Mouse (Mus musculus) regulatory T cell (primary cell): ENCODE measurements around the gene Sema4d.

ENCODE experiments used
- in situ Hi-C: fragments of 300-600 bp; cut with MboI, MseI; formaldehyde crosslinking; loops from one replicate; pipeline ENCODE4 v1.15.1; 2025; ENCODE audit warnings: high pct_unique_total_duplicates

Gene Sema4d

DNA sequence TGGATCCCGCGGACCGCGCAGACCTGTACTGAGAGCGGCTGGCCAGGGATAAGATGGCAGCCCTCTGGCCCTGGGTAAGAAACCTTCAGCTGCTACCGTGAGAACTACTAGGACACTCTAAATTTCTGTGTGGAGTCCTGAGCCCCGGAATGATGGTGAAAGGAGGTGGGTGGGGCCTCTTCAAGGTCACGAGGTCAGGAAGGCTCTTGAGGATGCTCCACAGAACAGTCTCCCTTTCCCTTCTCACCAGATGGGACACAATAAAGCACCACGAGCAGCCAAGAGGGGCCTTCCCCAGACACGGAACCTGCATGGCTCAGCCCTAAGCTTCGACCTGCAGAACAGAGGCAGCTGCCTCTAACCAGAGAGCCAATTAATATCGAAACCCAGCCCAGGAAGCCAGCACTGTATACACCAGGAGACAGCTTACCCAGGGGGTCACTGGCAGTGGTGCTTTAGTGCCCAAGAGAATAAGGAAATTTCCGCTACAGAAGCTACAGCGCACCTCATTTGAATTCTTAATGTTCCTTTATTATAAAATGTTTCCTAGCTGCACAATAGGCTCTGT is 61.4 kb downstream of the Sema4d start:
- in situ Hi-C loops: no loop called here

DNA sequence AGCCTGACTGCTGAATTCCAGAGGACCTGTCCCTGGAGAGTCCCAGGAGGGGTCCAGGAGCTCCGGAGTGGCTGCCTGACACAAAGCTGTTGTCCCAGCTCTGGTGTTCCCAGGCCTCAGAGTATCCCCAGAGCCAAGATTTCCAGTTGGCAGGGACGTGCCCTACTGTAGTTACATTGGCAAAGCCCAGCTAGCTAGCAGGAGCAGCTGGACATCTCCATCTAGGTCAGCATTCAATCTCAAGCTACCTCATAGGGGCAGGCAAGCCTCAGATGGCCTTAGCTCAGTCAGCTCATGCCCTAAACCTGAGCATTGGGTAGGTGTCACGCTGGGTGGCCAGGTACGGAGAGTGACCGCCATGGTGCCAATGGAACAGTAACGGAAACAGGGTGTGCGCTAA is 62.1 kb downstream of the Sema4d start:
- in situ Hi-C loops: no loop called here

DNA sequence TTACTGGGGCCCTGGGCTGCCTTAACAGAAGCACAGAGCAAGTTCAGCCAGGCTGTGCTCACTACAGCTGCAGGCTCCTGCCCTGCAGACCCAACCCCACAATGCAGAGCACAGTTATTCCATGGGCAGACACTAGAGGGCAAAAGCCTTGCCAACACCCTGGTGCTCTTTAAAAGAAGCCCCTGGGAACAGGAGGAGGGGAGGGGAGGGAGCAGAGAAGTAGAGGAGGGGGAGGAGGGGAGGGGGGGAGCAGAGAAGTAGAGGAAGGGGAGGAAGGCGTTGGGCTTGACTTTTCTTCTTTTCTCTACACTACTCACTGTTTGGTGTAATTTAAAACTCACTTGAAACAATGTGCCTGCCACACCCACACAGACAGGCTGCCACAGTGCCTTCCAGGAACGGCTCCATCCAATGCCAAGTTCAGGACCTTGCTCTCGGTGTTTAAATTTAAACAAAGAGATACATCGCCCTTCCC is 63.6 kb downstream of the Sema4d start:
- in situ Hi-C loops: no loop called here

DNA sequence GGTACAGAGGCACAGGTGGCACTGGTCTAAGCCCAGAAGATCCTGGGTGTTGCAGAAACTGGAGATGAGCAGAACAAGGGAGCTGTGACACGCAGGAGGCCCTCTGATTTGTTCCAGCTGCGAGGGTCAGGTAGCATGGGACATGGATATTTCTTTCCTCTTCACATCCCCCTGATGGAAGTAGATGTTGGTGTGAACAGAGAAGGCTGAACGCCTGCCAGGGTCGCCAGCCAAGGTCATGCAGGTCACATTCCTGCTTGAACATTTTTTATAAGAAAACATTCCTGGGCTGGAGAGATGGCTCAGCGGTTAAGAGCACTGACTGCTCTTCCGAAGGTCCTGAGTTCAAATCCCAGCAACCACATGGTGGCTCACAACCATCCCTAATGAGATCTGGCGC is 66.2 kb downstream of the Sema4d start:
- in situ Hi-C loops: no loop called here

DNA sequence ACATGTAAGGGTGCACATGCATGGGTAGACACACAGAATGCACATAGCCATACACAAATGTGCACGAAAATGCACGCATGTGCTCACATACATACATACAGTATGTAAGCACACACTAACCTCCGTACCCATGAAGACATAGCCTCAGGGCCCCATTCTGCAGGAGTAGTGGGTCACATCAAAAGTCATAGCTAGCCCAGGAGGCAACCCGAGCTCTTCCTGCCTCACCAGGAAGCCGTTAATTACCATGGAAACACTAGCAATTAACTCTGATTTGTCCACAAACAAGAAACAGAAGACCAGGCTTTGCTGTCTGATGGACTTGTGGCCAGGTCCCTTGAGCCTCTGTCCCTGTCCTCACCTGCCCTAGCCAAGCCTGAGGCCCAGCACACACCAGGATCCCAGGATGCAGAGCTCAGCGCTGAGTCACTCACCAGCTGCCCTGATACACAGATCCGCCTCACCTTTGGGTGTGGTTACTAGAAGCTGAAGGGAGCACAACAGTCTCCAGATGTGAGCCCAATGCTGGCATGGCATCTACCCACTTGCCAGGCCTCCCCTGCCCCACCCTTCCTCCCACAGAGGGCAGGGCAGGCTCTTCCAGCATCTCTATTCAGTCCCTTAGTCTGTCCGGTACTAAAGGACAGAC is 67.5 kb downstream of the Sema4d start:
- in situ Hi-C loops: no loop called here

DNA sequence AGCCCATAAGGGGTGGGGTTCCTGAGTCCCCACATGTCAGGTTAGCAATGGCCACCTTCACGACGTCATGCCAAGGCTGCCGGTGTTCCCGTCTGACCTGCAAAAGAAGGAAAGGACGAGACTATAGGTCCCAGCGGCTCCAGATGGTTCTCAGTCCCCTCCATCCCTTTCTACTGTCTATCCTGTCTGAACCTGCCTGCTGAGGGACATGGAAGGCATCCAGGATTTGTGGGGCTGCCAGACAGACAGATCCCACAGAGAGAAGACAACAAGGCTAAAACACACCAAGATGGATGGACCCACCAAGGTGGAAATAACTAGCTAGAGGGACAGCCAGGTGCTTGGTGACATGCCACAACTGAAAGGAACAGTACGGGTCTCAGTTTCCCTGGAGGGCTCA is 68.1 kb downstream of the Sema4d start:
- in situ Hi-C loops: no loop called here

DNA sequence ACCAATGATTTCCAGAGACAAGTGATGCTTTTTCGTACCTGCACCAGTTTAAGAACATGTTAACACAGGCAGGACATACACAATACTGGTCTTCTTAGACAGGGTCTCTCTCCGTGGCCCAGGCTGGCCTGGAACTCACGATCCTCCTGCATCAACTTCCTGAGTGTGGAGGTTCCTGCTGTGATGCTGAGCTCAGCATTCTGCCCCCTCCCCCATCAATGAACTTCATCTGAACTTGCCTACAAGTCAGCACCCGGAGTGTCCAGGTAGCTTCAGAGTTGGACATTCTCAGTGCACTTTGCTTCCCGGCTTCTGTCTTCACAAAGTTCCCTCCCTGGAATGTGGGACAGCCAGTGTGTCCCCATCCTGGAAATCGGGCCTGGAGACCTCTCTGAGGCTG is 69.0 kb downstream of the Sema4d start:
- in situ Hi-C loops: no loop called here

DNA sequence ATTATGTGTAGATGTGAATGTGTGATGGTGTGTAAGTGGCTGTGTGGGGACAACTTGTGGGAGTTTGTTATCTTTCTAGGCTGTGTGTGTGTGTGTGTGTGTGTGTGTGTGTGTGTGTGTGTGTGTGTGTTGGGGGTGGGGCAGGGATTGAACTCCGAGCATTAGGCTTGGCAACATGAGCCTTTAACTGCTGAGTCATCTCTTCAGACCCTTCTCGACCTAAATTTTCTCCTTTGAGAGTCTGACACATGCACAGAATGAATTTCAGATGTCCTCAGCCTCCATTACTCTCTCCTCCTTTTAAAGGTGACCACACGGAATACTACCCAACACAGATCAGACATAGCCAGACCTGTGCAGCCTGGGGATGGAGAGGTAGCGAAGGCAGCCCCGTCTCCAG is 70.4 kb downstream of the Sema4d start:
- in situ Hi-C loops: no loop called here

DNA sequence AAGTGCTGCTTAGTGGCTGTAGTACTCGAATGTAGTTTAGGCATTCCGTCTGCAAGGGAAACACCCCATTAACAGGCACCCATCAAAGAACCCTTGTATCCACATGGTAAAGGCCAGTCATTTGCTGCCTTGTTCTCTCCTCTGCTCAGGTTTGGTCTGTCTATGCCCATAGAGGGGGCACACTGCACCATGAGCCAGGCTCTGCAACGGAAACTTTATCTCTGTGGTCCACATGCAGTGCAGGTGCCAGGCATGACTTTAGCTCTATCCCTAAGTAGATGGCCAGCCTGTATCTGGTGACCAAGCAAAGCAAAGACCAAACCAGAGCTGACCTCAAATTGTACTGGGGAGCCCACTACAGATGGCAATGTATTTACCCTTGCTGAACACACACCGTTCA is 73.0 kb downstream of the Sema4d start:
- in situ Hi-C loops: no loop called here

DNA sequence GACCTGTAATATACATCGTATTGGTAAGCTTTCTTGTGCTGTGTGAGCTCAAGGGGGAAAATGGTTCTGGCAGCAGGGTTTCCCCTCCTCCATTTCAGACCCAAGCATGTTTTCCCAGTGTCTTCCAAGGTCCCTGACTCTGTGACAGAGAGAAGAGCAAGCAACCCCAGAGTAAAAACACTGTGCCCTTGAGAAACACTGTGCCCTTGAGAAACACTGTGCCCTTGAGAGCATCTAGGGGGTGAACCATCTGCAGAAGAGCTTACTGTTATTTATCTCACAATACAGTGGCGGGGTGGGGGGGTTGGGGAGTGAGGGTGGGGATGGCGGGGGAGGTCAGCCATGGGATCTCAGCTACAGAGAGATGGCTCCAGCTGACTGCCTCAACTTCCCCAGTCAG is 74.3 kb downstream of the Sema4d start:
- in situ Hi-C loops: no loop called here

DNA sequence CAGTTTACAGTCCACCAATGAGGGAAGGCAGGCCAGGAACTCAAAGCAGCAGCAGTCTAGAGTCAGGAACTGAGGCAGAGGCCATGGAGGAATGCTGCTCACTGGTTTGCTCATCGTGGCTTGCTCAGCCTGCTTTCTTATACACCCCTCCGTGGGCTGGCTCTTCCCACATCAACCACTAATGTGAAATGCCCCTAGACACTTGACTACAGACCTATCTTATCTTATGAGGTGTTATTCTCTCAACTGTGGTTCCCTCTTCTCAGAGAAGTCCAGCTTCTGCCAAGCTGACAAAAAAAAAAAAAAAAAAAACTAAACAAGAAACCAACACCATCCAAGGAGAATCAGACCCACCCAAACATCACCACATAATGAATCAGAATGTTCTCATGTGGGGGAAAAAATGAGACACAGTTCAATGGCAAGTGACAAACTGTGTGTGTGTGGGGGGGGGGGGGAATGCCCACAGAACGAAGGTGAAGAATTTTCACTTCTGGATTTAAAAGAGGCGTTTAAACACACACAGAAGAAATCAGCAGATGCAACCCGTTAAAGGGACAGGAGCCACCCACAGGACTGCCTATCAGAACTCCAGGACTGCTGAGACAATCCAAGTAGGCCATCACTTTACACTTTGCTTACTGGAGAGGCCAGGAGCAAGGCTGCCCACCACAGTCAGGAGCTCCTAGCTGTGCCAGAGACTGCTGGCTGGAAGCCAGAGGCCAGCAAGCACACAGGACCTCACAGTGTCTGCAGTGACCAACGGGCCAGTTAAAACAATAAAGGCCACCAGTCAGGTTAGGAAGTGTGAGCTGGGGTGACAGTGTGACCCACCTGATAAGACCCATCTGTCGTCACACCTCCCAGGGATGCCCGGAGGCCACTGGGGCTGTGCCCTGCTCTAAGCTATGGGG is 76.9 kb downstream of the Sema4d start:
- in situ Hi-C loops: no loop called here

DNA sequence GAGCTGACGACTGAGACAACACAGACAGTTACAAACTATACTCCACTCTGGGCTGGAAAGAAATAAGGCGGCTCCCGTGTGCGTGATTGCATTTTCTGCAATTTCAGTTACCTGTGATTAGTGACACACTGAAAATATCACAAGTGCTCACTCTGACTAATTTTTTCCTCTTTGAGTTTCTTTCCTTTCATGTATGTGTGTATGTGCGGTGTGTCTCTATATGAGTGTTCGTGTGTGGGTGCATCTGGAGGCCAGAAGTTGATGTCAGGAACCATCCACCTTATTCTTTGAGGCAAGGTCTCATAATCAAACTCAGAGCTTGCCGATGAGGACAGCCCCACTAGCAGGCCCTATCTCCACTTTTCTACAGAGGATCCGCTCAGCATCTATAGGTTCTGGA is 81.5 kb downstream of the Sema4d start:
- in situ Hi-C loops: no loop called here

DNA sequence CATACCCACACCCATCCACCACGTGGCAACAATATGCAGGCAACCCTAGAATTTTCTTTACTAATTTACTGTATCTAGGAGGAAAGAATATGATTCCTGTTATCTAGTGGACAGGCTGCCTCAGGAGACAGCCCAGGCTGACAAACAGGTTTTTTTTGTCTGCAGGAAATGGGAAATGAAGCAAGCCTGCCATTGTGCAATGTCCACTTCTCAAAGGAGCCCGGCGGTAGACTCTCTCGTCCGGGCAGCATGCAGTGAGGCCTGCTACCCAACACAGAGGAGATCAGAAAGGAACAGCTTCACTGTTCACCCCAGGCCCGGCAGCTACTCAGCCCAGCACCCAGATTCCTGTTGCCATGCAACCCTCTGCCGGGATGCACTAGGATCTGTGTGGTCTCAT is 82.8 kb downstream of the Sema4d start:
- in situ Hi-C loops: no loop called here

DNA sequence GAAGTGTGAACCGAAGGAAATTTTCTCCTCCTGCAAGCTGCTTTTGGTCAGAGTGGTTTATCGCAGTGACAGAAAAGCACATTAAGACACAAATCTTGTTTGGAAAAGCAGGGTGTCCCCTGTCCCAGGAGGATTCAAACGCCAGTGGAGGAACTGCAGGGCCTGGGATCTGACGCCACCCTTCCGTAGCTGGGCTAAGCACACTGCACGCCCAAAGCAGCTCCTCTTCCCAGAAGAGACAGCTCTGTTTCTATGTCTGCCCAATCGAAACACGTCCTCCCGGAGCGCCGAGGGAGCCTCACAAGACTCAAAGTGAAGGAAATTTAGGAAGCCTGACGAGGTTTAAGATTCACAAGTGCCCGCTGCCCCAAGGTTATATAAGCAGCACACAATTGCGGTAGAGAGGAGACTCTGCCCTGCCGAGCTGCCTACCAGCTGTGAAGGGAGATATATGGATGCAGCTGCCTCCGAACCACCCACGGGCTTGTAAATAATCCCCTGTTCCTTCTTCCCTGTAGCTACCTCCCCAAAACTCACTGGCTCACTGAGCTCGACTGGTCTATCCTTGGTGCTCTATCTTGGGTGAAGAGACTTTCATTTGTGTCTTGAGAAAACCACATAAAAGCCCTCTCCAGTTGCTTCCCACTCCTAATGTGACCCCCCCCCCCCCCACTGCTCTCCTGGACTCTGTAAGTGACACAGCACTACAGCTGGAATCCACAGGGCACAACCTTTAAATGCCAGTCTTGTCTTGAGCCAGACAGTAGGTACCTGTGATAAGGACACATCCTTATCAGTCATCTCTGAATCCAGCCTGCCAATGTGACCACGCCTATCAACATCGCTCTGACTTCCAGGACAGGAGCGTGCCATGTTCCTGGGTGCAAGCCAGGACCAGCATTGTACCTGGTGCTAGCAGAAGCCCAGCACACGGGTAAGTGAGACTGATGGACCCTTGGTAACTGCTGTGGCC is 87.4 kb downstream of the Sema4d start:
- in situ Hi-C loops: loop anchor here (10.0 kb wide), 1 partner anchor 1409 kb away; no protein-coding TSS in a partner anchor

DNA sequence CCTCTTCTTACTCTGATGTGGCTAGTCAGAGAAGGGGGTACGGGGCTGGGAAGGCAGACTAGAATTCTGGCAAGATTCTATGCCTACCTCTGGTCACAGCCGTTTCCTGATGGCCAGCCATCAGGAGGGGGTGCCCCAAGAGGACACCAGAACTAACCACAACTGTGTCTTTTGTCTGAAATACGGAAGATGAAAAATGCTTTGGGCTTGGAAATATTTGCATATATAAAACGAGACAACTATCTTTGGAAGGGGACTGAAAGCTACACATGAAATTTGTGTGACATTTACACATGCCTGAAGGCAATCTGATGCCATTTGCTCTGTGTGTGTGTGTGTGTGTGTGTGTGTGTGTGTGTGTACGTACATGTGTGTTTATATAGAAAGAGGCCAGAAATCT is 89.7 kb downstream of the Sema4d start:
- in situ Hi-C loops: loop anchor here (10.0 kb wide), 1 partner anchor 1411 kb away; no protein-coding TSS in a partner anchor

DNA sequence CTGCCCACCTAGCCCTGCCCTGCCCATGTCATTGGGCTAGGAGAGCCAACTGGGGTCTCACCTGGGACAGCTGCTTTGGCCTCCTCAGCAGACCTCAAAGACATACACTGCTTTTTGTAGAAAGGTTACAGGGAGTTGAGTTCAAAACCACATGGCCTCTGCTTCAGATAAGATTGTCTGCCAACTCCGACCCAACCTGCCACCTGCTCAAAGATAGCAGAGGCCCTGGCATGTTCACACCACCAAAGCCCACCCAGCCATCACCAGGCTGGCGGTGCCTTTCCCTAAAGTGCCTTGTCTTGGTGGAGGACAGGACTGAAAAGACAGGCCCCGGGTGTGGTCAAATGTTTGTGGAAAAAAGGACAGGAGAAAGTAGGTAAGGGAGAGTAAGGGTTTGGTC is 95.2 kb downstream of the Sema4d start:
- in situ Hi-C loops: loop anchor here (25.0 kb wide), 1 partner anchor 539 kb away; no protein-coding TSS in a partner anchor

DNA sequence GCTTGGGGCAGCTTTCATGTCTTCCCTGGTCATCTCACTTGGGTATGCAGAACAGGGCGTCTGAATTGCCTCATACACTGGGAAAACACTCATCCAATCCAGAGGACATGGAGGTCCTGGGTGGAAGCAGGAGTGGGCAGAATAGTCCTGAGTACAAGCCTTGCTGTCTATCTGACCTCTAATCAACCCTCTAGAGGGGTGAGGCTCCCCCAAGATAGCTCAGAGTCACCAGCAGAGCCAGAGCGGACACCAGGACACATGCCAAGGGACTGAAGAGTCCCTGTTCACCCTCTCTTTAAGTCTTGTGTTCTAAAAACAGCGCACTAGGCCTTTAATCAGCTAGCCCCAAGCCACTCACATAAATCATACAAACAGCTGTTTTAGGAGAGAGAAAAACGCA is 95.7 kb downstream of the Sema4d start:
- in situ Hi-C loops: loop anchor here (25.0 kb wide), 1 partner anchor 539 kb away; no protein-coding TSS in a partner anchor

DNA sequence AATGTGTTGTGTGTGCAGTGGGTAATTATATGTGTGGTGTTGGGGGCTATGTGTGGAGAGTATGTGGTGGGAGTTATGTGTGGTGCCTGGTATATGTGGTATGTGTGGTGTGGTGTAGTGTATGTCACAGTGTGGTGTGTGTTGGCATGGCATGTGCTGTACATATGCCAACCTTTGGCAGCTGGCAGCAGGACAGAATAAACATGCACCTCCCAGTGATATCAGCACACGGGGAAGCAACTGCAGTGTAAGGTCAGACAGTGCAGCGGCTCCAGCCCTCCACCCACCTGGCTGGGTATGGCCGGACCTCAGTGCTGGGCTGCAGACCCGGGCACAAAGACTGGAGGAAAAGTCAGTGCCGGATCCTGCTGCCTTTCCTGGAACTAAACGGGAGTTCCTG is 96.1 kb downstream of the Sema4d start:
- in situ Hi-C loops: loop anchor here (25.0 kb wide), 1 partner anchor 540 kb away; no protein-coding TSS in a partner anchor

DNA sequence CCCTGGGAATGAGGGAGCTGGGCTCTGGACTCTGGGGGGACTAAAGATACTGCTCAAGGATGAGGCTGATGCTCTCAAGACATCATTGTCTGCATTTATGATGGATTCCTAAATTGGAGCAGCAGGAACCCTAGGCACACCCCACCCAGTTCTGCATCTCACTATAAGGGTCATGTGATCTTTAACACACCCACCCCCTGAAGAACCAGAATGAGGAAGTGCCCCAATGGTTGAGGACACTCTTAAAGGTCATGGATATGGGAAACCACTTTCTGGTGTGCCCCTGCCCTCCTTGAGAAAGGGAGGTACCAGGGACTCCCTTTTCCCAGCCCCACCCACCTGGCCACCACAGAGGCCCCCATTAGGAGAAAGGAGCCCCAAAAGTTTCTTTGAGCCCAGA is 97.1 kb downstream of the Sema4d start:
- in situ Hi-C loops: loop anchor here (25.0 kb wide), 1 partner anchor 541 kb away; no protein-coding TSS in a partner anchor

DNA sequence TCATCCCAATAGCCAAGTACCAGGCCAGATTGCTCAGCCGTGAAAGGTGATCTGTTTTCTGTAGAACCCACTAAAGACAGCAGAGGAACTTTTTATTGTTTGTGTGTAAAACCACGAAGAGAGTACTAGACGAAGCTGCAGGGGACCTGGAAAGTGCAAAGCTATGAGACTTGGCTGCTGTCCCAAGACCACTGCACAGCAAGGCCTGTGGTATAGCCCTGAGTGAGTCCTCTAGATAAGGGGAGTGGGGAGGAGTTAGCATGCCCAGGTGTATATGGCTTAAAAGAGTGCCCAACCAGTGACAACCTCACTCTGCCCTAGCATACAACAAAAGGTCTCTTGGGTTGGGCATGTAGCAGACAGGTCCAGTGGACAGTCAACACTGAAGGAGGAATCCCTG is 104.9 kb downstream of the Sema4d start:
- in situ Hi-C loops: loop anchor here (25.0 kb wide), 1 partner anchor 549 kb away; no protein-coding TSS in a partner anchor

DNA sequence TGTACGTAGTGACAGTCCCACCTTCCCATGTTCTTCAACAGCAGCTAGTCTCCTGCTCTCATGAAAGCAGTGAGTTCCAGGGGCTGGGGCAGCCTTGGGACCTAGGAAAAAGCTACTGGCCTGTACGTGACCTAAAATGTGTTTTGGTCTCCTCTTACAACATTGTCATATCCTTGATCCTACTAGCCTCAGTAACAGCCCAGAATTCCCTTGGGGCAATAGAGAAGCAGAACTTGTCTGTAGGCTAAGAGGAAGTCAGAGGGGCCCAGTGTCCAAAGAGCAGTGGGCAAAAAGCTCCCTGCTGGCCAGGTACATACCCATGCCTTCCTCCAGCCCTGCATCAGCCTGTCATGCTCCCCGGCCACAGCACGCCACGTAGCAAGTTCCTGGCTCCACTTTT is 106.6 kb downstream of the Sema4d start:
- in situ Hi-C loops: loop anchor here (25.0 kb wide), 1 partner anchor 550 kb away; no protein-coding TSS in a partner anchor
